Mouse (Mus musculus): Measurements from ENCODE around the gene Gsta3. TPM values are rescaled to one million over a fixed set of nuclear protein-coding genes. Genes with fewer than 3 reads are reported as not detected.
A peak's percentile ranks its signal among the peaks of the same experiment; 100 is the strongest.
"Not testable (repeated sequence)": the region's sequence is repeated elsewhere in the genome, so short reads cannot be mapped to it uniquely, and the experiment has no call there.

Gsta3 gene
- 2.5 and 2.8 TPM in 2 replicates for polyA plus RNA-seq (2015; fragmentation: Nextera tagmentation; extraction: Ambion mirVana)

DNA sequence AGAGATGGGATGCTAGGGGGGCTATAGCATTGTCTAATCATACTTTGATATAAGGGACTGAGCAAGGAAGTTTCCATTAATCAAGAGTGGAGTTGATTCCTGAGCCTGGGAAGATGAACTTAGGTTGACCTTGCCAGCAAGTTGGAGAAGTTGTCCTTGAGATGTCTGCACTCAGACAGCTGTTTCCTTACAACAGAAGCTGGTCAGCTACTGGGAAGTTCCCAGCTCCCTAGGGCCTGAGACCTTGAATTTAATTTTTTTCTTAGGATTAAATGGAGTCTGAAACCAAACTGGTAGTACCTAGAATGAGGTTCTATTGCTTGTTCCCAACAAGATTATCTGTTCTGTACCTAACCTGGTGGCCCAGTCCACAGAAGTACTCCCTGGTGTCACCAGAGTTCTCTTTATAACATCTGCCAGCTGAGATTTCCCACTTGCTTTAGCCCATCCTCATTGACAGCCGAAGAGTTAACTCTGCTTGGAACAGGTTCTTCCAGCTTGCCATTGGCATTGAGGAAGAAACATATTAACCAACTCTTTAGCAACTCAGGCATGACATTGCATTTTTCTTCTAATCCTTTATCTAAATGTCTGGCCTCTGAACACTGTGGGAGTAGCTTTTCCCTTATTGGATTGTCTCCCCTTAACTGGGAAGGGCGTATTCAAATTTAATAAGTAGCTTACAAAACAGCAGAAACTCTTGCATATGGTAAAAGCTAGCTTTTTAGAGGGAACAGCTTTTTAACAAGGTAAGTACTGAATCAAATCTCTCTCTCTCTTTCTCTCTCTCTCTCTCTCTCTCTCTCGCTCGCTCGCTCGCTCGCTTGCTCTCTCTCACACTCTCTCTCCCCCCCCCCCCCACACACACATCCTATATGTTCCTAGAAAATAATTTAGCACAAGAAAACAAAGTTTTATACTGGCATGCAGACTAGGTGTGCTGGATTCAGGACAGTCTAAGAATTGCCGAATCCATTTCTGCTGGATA is at the start of gene Gsta3:
Gene Gsta3, plus strand, starts transcription at position 679 of the 988 bp plus-strand sequence.
- Histone ChIP-seq H3K4me1 (no peaks in the 10 kb centered on the region), H3K9me3 (no peaks in the 10 kb centered on the region), H3K27ac (no peak within 1 kb of the TSS), H3K36me3 (no peaks in the 10 kb centered on the region), H3K9ac (no peak within 1 kb of the TSS), H3K4me3 (no peak within 1 kb of the TSS), H3K27me3 (no peaks in the 10 kb centered on the region), H3K4me2 (no peak within 1 kb of the TSS)
- no peak for ATAC-seq (ENCODE audit: borderline replicate concordance, extremely low read depth, low FRiP score, low TSS enrichment)
- 69% methylated on average over 3 of the region's 8 CpGs for WGBS

DNA sequence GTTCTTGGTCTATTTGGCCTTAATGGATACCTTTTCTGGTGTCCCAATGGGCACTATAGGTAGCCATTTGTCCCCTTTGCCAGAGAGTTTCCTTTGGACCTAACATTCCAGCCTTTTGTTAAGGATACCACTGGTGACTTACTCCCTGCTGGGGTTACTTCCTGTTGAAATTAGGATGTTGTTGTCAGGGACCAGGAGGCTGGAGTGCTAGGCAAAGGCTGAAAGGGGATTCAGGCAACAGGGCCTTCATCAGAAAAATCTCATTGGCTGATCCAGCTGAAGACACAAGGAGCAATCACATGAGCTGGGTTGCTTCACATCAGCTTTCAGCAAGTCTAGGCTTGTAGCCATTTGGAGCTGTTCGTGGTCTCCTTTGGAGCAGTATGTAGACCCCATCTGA is 34.1 kb upstream of the Gsta3 start:
- no peak overlapping the region for H3K4me3 ChIP-seq
- H3K27ac ChIP-seq, result no peak overlapping the region
- no peak overlapping the region for H3K9ac ChIP-seq
- 85% methylated on average over 1 of the region's 1 CpGs for WGBS
- H3K36me3 ChIP-seq, result no peaks in the 10 kb centered on the region
- ATAC-seq (ENCODE audit: borderline replicate concordance, extremely low read depth, low FRiP score, low TSS enrichment), result no peak
- no peaks in the 10 kb centered on the region for H3K4me1 ChIP-seq
- H3K9me3 ChIP-seq, result no peaks in the 10 kb centered on the region
- H3K4me2 ChIP-seq, result no peak overlapping the region
- no peaks in the 10 kb centered on the region for H3K27me3 ChIP-seq

DNA sequence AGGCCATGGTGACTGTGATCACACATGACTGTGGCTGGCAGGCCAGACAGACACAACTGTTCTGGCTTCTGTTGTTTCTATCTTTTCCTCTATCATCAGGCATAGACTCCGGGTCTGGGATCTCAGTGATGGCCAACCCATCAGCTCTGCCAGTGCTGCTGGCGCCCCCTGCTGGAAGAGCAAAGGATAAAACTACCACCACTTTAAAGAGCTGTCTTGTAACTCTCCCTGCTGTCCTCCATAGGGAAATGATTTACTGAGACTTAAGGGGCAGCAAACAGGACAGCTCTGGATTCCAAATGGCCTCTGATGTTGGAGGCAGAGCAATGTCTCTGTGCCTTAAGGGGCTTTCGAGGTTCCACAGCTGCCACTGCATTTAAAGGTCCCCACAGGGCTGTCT is 26.9 kb upstream of the Gsta3 start:
- H3K4me3 ChIP-seq; H3K27ac ChIP-seq; H3K4me2 ChIP-seq; H3K9ac ChIP-seq; H3K27me3 ChIP-seq; ATAC-seq (ENCODE audit: borderline replicate concordance, extremely low read depth, low FRiP score, low TSS enrichment); H3K36me3 ChIP-seq; H3K9me3 ChIP-seq; H3K4me1 ChIP-seq: not testable (repeated sequence)
- 22% methylated on average over 3 of the region's 3 CpGs for WGBS

DNA sequence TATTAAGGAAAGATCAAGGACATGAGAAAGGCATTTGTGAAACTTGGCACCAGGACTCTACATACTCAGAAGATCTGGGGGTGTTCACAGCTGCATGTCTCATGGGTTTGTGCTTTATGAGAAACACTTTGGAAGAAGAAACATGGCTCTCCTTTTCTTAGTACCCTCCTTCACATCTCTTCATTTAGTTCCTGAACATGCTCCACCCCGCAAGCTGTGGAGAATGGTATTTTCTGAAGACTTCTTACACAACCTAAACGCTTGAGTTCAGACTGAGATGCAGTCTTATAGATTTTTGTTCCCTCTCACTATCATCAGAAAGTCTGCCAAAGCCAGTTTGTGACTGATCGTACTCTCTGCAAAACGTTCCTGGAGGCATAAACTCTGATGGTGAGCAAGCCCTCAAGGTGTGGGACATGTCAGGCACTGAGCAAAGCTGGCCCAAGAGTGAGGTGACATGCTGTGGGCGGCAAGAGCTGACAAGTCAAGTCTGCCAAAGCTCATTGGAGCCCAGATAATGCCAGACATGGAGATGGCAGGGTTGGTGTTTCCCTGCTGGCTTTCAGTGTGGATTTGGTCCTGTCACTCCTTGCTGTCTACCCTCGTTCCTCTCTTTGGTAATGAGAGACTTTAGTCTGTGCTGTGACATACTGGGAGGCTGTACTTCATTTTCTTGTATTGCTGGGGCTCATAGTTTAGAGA is 26.2 kb upstream of the Gsta3 start:
- H3K9ac ChIP-seq; ATAC-seq (ENCODE audit: borderline replicate concordance, extremely low read depth, low FRiP score, low TSS enrichment); H3K27me3 ChIP-seq; H3K27ac ChIP-seq; H3K9me3 ChIP-seq; H3K36me3 ChIP-seq; H3K4me2 ChIP-seq; H3K4me1 ChIP-seq; H3K4me3 ChIP-seq: not testable (repeated sequence)
- 68% methylated on average over 6 of the region's 6 CpGs for WGBS

DNA sequence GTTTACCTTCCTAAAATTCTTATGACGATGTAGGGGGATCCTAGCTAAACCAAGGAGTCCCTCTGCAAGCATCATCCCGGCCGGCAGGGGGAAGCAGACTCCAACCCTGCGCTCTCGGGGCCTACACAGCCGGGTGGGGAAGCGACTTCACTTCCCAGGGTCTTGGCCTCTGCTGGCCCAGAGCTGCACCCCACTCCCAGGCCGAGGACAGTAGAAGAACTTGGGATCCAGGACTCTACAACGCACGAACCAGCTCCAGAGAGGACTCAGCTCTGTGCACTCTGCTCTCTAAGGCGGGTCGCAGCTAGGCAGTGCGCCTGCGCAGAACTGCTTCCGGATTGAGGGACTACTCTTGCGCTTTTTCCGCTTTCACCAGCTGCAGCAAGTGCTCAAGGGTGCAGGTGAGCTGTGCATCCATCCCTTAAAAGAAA is 21.9 kb upstream of the Gsta3 start, which contains the start of gene Tmem14a:
Gene Tmem14a, plus strand, starts transcription at position 87 of the 431 bp plus-strand sequence.
- under 1% methylated on average over 17 of the region's 17 CpGs for WGBS
- ATAC-seq (ENCODE audit: borderline replicate concordance, extremely low read depth, low FRiP score, low TSS enrichment), result peak; percentile 88
- Histone ChIP-seq H3K9ac (peak within 1 kb of the TSS; percentile 84), H3K4me2 (peak within 1 kb of the TSS; percentile 68), H3K27me3 (no peaks in the 10 kb centered on the region), H3K9me3 (no peaks in the 10 kb centered on the region), H3K4me3 (peak within 1 kb of the TSS; percentile 70), H3K4me1 (peaks cover 7% of the 10 kb centered on the region; the same call in 1 of the 2 replicates), H3K36me3 (no peaks in the 10 kb centered on the region), H3K27ac (peak within 1 kb of the TSS; percentile 76)

DNA sequence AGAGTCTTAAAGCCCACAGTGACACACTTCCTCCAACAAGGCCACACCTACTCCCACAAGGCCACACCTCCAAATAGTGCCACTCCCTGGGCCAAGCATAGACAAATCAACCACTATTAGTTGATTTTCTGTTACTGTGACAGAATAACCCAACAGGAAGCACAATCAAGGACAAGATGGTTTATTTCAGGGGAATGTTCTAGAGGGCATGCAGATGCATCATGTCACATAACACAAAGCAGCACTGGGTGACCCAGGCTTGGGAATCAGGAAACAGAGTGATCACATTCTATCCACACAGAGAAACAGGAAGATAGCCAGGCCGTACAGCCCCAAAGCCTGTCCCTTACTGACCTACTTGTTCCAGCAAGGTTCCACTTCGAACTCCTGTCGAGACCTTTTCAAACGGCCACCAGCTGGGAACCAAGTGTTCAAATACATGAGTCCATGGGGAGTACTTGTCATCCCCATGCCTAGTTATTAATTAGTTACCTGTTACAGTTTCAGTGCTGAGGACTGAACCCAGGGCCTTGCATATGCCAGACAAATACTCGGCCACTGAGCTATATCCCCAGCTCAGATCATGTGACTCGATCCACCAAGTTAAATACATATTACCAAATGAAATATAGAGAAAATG is 12.5 kb upstream of the Gsta3 start:
- Histone ChIP-seq H3K4me2 (no peak overlapping the region), H3K4me3 (no peak overlapping the region), H3K36me3 (no peaks in the 10 kb centered on the region), H3K27ac (no peak overlapping the region), H3K9me3 (no peaks in the 10 kb centered on the region), H3K4me1 (0 out of 2 replicates have a peak, but pooled peaks cover 7% of the 10 kb centered on the region), H3K9ac (no peak overlapping the region), H3K27me3 (no peaks in the 10 kb centered on the region)
- no peak for ATAC-seq (ENCODE audit: borderline replicate concordance, extremely low read depth, low FRiP score, low TSS enrichment)
- WGBS, result 81% methylated on average over 6 of the region's 6 CpGs

DNA sequence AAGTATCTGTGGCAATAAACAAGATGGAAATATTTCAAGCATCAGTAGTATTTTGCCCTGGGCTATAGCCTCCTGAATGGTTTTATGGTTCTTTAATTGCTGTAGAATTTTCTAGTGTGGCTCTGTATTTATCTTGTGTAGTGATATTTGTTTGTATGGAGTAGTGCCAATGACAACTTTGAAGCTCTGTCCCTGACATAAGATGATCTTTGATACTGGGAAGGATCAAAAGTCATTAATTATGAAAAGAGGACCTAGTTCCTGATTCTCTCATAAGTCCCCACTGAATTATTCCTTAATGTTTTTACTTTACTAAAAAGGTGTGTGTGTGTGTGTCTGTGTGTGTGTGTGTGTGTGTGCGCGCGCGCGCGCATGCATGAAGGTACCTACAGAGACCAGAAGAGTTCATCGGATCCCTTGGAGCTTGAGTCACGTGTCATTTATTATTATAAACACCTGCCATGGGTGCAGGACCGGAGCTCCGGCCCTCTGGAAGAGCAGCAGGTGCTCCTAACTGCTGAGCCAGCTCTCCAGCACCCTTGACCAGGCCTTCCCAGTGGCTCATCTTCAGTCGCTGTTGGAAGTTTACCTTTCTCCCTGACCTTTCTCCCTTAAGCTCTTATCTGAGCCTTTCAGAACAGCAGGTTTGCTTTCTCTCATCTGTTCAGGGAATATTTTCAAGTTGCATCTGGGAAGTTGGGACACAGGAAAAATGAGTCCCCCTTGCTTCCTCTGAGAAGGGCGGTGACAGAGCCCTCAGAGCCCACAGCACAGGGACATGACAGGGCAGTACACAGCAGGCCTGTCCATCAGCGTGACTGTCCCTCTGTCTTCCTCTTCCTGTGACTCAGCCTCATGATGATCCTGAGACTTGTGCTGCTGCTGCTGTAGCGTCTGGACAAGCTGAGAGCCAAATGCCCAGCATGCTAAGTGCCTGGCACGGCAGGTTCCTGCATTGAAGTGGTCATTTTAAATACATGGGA is 11.4 kb upstream of the Gsta3 start:
- not testable (repeated sequence) for H3K9ac ChIP-seq; H3K4me1 ChIP-seq; H3K27ac ChIP-seq; H3K27me3 ChIP-seq; H3K4me2 ChIP-seq; ATAC-seq (ENCODE audit: borderline replicate concordance, extremely low read depth, low FRiP score, low TSS enrichment); H3K9me3 ChIP-seq; H3K36me3 ChIP-seq; H3K4me3 ChIP-seq
- WGBS, result 64% methylated on average over 15 of the region's 15 CpGs

DNA sequence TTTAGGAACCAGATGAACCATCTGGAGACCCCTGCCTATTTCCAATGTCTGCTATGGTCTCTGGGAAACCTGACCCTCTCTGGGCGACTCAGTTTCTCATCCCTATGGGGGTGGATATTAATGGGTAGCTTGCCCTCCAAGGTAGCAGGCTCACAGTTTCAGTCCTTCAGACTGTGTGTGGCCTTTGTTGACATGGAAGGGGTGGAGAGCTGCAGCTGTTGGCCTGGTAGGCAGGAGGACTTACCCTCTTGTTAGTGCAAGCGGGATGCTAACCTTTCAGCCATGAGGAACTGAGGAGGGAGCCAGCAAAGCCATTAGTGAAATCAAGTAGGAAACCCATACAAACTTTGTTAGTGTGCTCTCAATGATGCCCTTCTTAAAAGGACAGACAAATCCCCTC is 10.0 kb upstream of the Gsta3 start:
- 68% methylated on average over 2 of the region's 2 CpGs for WGBS
- H3K9me3 ChIP-seq, result no peaks in the 10 kb centered on the region
- H3K9ac ChIP-seq, result no peak overlapping the region
- no peak overlapping the region for H3K27ac ChIP-seq
- ATAC-seq (ENCODE audit: borderline replicate concordance, extremely low read depth, low FRiP score, low TSS enrichment), result no peak
- no peak overlapping the region for H3K4me3 ChIP-seq
- H3K36me3 ChIP-seq, result no peaks in the 10 kb centered on the region
- H3K4me2 ChIP-seq, result no peak overlapping the region
- H3K27me3 ChIP-seq, result no peaks in the 10 kb centered on the region
- 0 out of 2 replicates have a peak, but pooled peaks cover 7% of the 10 kb centered on the region for H3K4me1 ChIP-seq

DNA sequence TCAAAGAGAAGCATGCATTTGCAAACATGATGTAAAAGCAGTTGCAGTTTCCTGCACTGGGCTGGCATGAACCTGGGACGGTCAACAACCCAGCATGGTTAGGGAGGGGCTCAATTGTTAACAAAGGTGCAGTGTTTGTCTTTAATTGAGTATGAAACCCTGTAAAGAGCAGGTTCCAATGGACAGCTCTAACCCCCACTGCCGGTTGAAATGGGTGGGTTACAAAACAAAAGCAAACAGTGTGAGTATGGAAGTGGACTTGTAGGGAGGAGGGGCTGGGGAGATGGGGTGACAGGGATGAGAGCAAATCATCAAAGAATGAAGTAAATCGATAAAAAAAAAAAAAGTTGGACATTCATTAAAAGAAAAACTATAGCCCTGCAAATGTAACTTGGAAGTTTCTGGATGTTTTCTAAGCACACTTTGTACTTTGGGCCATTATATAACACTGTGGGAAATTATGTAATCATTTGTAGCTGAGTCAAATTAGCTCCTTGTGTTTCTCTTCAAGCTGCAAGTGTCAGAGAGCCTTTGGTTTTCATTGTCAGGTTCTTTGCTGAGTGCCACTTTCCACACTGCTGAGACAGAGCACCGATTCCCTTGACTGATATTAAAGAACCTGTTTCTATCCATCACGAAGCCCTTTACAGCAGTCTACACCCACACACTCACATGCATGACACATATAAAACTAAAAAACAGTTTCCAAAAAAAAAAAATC is 8.5 kb upstream of the Gsta3 start:
- 46% methylated on average over 5 of the region's 5 CpGs for WGBS
- Histone ChIP-seq H3K4me3 (no peak overlapping the region), H3K4me1 (0 out of 2 replicates have a peak, but pooled peaks cover 7% of the 10 kb centered on the region), H3K9me3 (no peaks in the 10 kb centered on the region), H3K27me3 (no peaks in the 10 kb centered on the region), H3K9ac (no peak overlapping the region), H3K27ac (no peak overlapping the region), H3K36me3 (no peaks in the 10 kb centered on the region), H3K4me2 (no peak overlapping the region)
- no peak; the same call in 1 of the 2 replicates for ATAC-seq (ENCODE audit: borderline replicate concordance, extremely low read depth, low FRiP score, low TSS enrichment)

DNA sequence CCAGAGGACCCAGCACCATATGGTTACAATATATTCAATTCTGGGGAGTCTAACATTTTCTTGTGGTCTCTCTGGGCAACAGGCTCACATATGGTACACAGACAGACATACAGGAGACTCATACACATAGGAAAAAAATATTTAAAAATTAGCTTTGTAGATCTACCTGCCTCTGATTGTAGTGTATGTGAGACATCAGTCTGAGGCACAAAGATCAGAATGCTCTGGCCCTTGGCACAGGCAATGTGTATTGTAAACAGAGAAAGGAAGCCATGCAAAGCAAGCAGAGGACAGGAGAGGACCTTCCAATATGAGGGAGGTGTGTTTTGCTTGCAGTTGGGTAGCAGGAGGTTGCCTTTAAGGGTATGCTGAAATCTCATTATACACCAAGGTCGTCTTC is 7.9 kb upstream of the Gsta3 start:
- Histone ChIP-seq H3K9ac (no peak overlapping the region), H3K27ac (no peak overlapping the region), H3K4me1 (0 out of 2 replicates have a peak, but pooled peaks cover 7% of the 10 kb centered on the region), H3K36me3 (no peaks in the 10 kb centered on the region), H3K4me3 (no peak overlapping the region), H3K27me3 (no peaks in the 10 kb centered on the region), H3K4me2 (no peak overlapping the region), H3K9me3 (no peaks in the 10 kb centered on the region)
- WGBS, result 66% methylated on average over 1 of the region's 1 CpGs
- no peak for ATAC-seq (ENCODE audit: borderline replicate concordance, extremely low read depth, low FRiP score, low TSS enrichment)

Measured in lung, embryonic 15.5 days (tissue).